Mouse (Mus musculus) G1E (cell line): ENCODE data around the gene Frat1. TPM values are rescaled to one million over a fixed set of nuclear protein-coding genes. Genes with fewer than 3 reads are reported as not detected.
A peak's percentile ranks its signal among the peaks of the same experiment; 100 is the strongest.

Experiments
- ATAC-seq: 2 replicates; pipeline ENCODE4 v1.8.0; 2016; ENCODE audit warnings: mild to moderate bottlenecking; ENCODE audit not compliant: insufficient number of reproducible peaks, poor library complexity, low FRiP score, severe bottlenecking; ENCODE audit errors: extremely low read depth
- DNase-seq: peaks from one replicate; pipeline ENCODE4 v3.0.0; 2012; ENCODE audit warnings: low spot score
- H3K27me3 ChIP-seq: 2 replicates; pipeline ENCODE4 v1.6.1; 2012; ENCODE audit warnings: mild to moderate bottlenecking, low read length, inconsistent platforms; ENCODE audit not compliant: insufficient read depth
- H3K36me3 ChIP-seq: replicated peaks from 2 replicates; pipeline ENCODE3; 2012; ENCODE audit warnings: mild to moderate bottlenecking, inconsistent platforms
- H3K4me1 ChIP-seq: 2 replicates; pipeline ENCODE4 v1.6.1; 2012; ENCODE audit warnings: low read depth, low read length, inconsistent platforms, mixed read lengths; ENCODE audit not compliant: insufficient read depth
- H3K4me3 ChIP-seq: 2 replicates; pipeline ENCODE4 v1.5.1; 2012; ENCODE audit warnings: low read depth, mild to moderate bottlenecking, inconsistent platforms, low read length, moderate library complexity, mixed read lengths
- H3K9me3 ChIP-seq: replicated peaks from 2 replicates; pipeline ENCODE4 v1.6.1; 2012; ENCODE audit warnings: inconsistent platforms
- CTCF ChIP-seq: IDR thresholded peaks from 2 replicates; pipeline ENCODE4 v1.5.1; 2012; ENCODE audit warnings: low read depth, low read length, inconsistent platforms, mixed read lengths
- GATA1 ChIP-seq: IDR thresholded peaks from 2 replicates; pipeline ENCODE4 v1.6.1; 2012; ENCODE audit warnings: borderline replicate concordance, low read length, inconsistent platforms, mixed read lengths
- GATA2 ChIP-seq: IDR thresholded peaks from 2 replicates; pipeline ENCODE4 v1.6.1; 2012; ENCODE audit warnings: low read depth, low read length, inconsistent platforms, borderline replicate concordance
- POLR2AphosphoS5 ChIP-seq: IDR thresholded peaks from 2 replicates; pipeline ENCODE4 v1.6.1; 2012; ENCODE audit warnings: low read depth, low read length, inconsistent platforms; ENCODE audit not compliant: insufficient replicate concordance
- TAL1 ChIP-seq: conservative IDR thresholded peaks from 2 replicates; pipeline ENCODE4 v1.6.1; 2012; ENCODE audit warnings: low read depth, low read length, inconsistent platforms, mixed read lengths
- polyA plus RNA-seq: library from polyadenylated mRNA; stranded (reverse); fragments of >175 nt; gene quantifications from 2 replicates; pipeline ENCODE4 v1.2.3, GENCODE M21; 2012
- total RNA-seq, 2 experiments: library from RNA; stranded (forward) in 1 of 2; stranded (reverse) in 1 of 2; fragments of 200-1000 nt in 1 of 2; fragments of >200 nt in 1 of 2; fragmentation: Nextera tagmentation in 1 of 2; gene quantifications; 2 replicates each; pipeline ENCODE4 v1.2.3; 2014 to 2017

Gene Frat1
- total and polyA plus RNA-seq, 3 experiments: 11.4 to 41.1 (median 17.9) TPM

DNA sequence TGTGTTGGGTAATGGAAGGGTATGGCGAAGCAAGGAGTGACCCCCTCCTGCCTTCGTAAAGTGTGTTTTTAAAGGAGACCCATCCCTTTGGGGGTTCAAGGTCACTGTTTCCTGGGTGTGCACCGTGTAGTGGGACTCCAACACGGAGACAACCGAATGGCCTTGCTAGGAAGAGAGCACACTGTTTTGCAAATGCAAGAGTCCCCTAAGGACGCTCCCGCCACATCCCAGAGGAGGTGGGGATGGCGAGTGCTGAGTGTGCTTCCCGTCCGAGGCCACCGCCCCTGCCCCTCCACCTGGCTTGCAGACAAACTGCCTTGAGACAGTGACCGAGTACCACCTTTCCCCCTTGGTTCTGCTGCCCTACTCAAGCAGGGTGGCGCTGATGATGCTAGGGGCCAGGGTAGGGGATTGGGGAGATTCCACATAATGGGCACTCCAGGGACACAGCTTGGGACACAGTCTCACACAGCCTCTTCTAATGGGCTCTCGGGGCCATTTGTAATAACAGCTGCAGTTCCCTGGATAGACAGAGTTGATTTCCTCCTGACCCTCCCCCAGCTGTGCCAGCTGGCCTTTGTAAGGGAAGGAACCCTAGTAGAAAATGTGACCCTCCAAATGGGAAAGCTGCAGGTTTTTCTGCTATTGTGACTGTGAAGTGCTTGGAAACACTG, 2.1 kb downstream of the Frat1 start:
- ATAC-seq (no peak), DNase-seq (no peak)
- H3K9me3 ChIP-seq: no peaks in the 10 kb centered on the region
- peaks cover 29% of the 10 kb centered on the region for H3K36me3 ChIP-seq
- peaks cover 63% of the 10 kb centered on the region for H3K4me1 ChIP-seq
- no peak for TF ChIP-seq GATA1
- no peaks in the 10 kb centered on the region for H3K27me3 ChIP-seq
- peak overlapping the region; percentile 94 for H3K4me3 ChIP-seq

- Histone ChIP-seq H3K36me3 (peaks cover 29% of the 10 kb centered on the region), H3K4me1 (peaks cover 71% of the 10 kb centered on the region), H3K27me3 (no peaks in the 10 kb centered on the region), H3K4me3 (peak overlapping the region; percentile 94), H3K9me3 (no peaks in the 10 kb centered on the region)
- DNase-seq (peak; percentile 37), ATAC-seq (no peak)
- TF ChIP-seq GATA2 (no peak), CTCF (no peak), GATA1 (no peak), TAL1 (peak; percentile 58; the same call in 1 of the 2 replicates)
Observed at GRCm38 (mm10) chr19:41832501-41833201, 2.9 kb downstream of the Frat1 start.

- TF ChIP-seq GATA2 (no peak), GATA1 (no peak), TAL1 (no peak), CTCF (no peak), POLR2AphosphoS5 (no peak)
- DNase-seq (no peak), ATAC-seq (no peak)
- Histone ChIP-seq H3K4me1 (peaks cover 89% of the 10 kb centered on the region), H3K36me3 (peaks cover 29% of the 10 kb centered on the region), H3K27me3 (no peaks in the 10 kb centered on the region), H3K4me3 (peak overlapping the region; percentile 57; the same call in 1 of the 2 replicates), H3K9me3 (no peaks in the 10 kb centered on the region)
Observed at GRCm38 (mm10) chr19:41835407-41835806, 5.6 kb downstream of the Frat1 start.

DNA sequence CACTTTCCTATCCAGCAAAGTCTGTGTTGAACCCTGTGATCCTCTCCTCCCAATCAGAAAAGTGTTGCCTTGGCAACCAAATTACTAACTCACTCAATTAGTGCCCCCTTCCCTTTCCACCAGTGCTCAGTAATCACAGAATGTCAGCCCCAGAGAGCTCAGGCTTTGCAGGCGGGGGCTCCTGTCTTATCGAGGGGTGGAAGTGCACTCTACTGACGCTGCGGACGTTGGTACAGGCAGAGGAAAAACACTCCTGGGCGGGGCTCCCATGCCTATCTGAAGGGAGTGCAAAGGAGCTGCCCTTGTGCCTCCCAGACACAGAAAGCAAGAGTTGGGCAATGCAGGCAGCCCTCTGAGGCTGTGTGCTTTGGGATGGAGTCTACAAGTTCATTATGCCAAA, 6.0 kb downstream of the Frat1 start:
- peaks cover 29% of the 10 kb centered on the region for H3K36me3 ChIP-seq
- peak overlapping the region; percentile 57; the same call in 1 of the 2 replicates for H3K4me3 ChIP-seq
- H3K27me3 ChIP-seq: no peaks in the 10 kb centered on the region
- ATAC-seq: peak; percentile 58
- H3K9me3 ChIP-seq: no peaks in the 10 kb centered on the region
- TF ChIP-seq TAL1: no peak
- no peak for TF ChIP-seq POLR2AphosphoS5
- no peak for TF ChIP-seq GATA1
- no peak for TF ChIP-seq GATA2
- TF ChIP-seq CTCF: no peak
- peak; percentile 54 for DNase-seq
- H3K4me1 ChIP-seq: peaks cover 87% of the 10 kb centered on the region

DNA sequence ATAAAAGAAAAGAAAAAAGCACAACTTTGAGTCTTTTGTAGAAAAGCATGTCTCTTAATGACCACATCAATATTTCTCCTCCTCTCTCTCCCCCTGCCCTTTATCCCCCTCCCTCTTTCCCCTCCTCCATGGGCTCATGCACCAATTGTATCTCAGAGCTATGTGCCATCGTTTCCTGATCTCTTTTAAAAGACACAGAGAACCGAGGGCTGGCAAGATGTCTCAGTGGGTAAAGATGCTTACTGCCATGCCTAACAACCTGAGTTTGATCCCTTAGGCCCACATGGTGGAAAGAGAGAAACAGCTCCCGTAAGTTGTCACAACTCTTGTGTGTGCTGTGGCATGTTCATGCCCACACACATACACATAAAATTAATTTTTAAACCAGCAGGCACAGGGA, 6.9 kb downstream of the Frat1 start:
- peaks cover 92% of the 10 kb centered on the region for H3K4me1 ChIP-seq
- H3K27me3 ChIP-seq: no peaks in the 10 kb centered on the region
- H3K36me3 ChIP-seq: peaks cover 23% of the 10 kb centered on the region
- no peak for DNase-seq
- ATAC-seq: no peak
- H3K9me3 ChIP-seq: no peaks in the 10 kb centered on the region
- TF ChIP-seq GATA2: no peak
- TF ChIP-seq CTCF: no peak
- TF ChIP-seq TAL1: no peak
- no peak for TF ChIP-seq GATA1
- TF ChIP-seq POLR2AphosphoS5: no peak
- no peak overlapping the region; the same call in 1 of the 2 replicates for H3K4me3 ChIP-seq

DNA sequence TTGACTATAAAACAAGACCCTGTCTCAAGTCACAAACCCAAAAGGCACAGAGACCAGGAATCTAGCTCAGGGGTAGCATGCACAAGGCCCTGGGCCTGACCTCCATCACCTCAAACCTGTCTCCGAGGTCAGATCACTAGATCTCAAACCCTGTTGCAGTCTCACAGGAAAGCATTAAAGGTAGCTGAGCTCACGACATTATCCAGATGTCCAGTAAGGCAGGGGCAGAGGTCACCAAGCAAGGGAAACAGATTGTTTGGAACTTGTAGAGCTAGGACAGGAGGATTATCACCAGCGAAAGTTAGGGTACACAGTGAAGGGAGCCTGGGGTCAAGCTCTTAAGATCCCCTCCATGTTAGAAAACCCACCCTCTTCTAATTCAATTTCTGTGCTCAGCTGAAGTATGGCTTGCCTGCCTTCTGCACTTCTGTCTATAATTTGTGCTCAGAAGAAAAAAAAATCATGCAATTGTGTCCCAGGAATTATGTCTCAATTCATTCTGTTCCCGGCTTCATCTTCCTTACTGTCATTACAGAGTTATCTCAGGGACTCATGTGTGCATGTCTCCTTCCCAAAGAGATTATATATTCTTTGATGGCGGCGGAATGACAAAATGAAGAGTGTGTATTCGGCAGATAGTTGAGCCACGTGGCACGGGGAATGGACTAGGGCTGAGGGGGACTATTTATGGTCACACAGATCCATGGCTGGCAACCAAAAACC, 7.6 kb downstream of the Frat1 start:
- H3K36me3 ChIP-seq: peaks cover 22% of the 10 kb centered on the region
- H3K27me3 ChIP-seq: no peaks in the 10 kb centered on the region
- peaks cover 86% of the 10 kb centered on the region for H3K4me1 ChIP-seq
- H3K9me3 ChIP-seq: no peaks in the 10 kb centered on the region
- peak overlapping the region; percentile 46; the same call in 1 of the 2 replicates for H3K4me3 ChIP-seq
- ATAC-seq (no peak), DNase-seq (no peak)
- TF ChIP-seq GATA2 (no peak), TAL1 (0 out of 2 replicates have a peak, but pooled peaks have one; percentile 13)
